Mouse (Mus musculus) small intestine, adult 2 months (tissue): ENCODE data around the gene Ptgfrn.

Experiments
- CTCF ChIP-seq: fragments of 200-500 bp; IDR thresholded peaks from 2 replicates; pipeline ENCODE4 v1.5.1; 2012; ENCODE audit warnings: low read depth, mild to moderate bottlenecking, control low read depth, inconsistent platforms, low read length, moderate library complexity, mixed read lengths; ENCODE audit not compliant: insufficient replicate concordance, insufficient read length; ENCODE audit errors: extremely low read depth
- POLR2A ChIP-seq: fragments of 200-500 bp; IDR thresholded peaks from 2 replicates; pipeline ENCODE4 v1.6.1; 2012; ENCODE audit warnings: low read depth, mild to moderate bottlenecking, control low read depth, inconsistent platforms, low read length, moderate library complexity

GRCm38 (mm10) chr3:100993158-100993557, 116.9 kb downstream of the Ptgfrn start:
- no peak for TF ChIP-seq CTCF
- TF ChIP-seq POLR2A = no peak
